Mouse (Mus musculus) liver, adult 2 months (tissue): ENCODE data around the gene Arhgap18. TPM values are rescaled to one million over a fixed set of nuclear protein-coding genes. Genes with fewer than 3 reads are reported as not detected.

ENCODE experiments used
- DNase-seq: peaks from one replicate; pipeline ENCODE4 v3.0.0-alpha.2; 2011; ENCODE audit warnings: low read depth, low spot score; ENCODE audit errors: extremely low read depth
- H3K27ac ChIP-seq: fragments of 200-500 bp; replicated peaks from 2 replicates; pipeline ENCODE4 v1.5.1; 2012; ENCODE audit warnings: low read depth, mild to moderate bottlenecking, control low read depth, inconsistent platforms, low read length; ENCODE audit not compliant: insufficient read depth
- H3K27me3 ChIP-seq: fragments of 200-500 bp; 2 replicates; pipeline ENCODE4 v1.6.1; 2012; ENCODE audit warnings: mild to moderate bottlenecking, moderate library complexity, low read length, inconsistent platforms; ENCODE audit not compliant: control insufficient read depth, insufficient read depth
- H3K36me3 ChIP-seq: fragments of 200-500 bp; 2 replicates; pipeline ENCODE4 v1.6.1; 2012; ENCODE audit warnings: low read length, inconsistent platforms; ENCODE audit not compliant: control insufficient read depth, insufficient read depth
- H3K4me1 ChIP-seq: fragments of 200-500 bp; 2 replicates; pipeline ENCODE4 v1.6.1; 2011; ENCODE audit warnings: low read length; ENCODE audit not compliant: control insufficient read depth, insufficient read depth
- H3K4me3 ChIP-seq: fragments of 200-500 bp; 2 replicates; pipeline ENCODE4 v1.5.1; 2011; ENCODE audit warnings: low read depth, mild to moderate bottlenecking, control low read depth, low read length, moderate library complexity; ENCODE audit not compliant: insufficient read depth
- H3K79me2 ChIP-seq: fragments of 200-500 bp; 2 replicates; pipeline ENCODE4 v1.6.1; 2012; ENCODE audit warnings: inconsistent platforms, mild to moderate bottlenecking, low read length, moderate library complexity; ENCODE audit not compliant: control insufficient read depth, insufficient read depth
- H3K9ac ChIP-seq: fragments of 200-500 bp; 2 replicates; pipeline ENCODE4 v1.6.1; 2012; ENCODE audit warnings: low read depth, mild to moderate bottlenecking, control low read depth, inconsistent platforms, low read length
- CTCF ChIP-seq: fragments of 200-500 bp; IDR thresholded peaks from 2 replicates; pipeline ENCODE4 v1.5.1; 2011; ENCODE audit warnings: low read depth, low read length, control low read depth
- POLR2A ChIP-seq: fragments of 200-500 bp; IDR thresholded peaks from 2 replicates; pipeline ENCODE4 v1.6.1; 2011; ENCODE audit warnings: low read length, control low read depth; ENCODE audit not compliant: insufficient read depth; ENCODE audit errors: extremely low read depth
- WGBS: fragments of 180-500 bp; shearing (Covaris S2); methylation state at CpG from one replicate; pipeline ENCODE4 v1.1.7; 2018; 5-methylcytosine and 5-hydroxymethylcytosine counted together
- polyA plus RNA-seq: library from polyadenylated mRNA; depleted of rRNA; stranded (reverse); fragments of >200 nt; gene quantifications from 2 replicates; pipeline ENCODE4 v1.2.3, GENCODE M21; 2012
- total RNA-seq: library from RNA; depleted of rRNA; stranded (reverse); fragments of >200 nt; gene quantifications from 2 replicates; pipeline ENCODE4 v1.2.3, GENCODE M21; 2014

Gene Arhgap18
- total and polyA plus RNA-seq, 2 experiments, result 1.5 to 12.2 TPM

GRCm38 (mm10) chr10:26939549-26939948 lies 186.3 kb downstream of the Arhgap18 start:
- no peak overlapping the region for H3K9ac ChIP-seq
- H3K4me1 ChIP-seq, result no peaks in the 10 kb centered on the region
- TF ChIP-seq CTCF (no peak), POLR2A (no peak)
- no peak overlapping the region for H3K27ac ChIP-seq
- H3K4me3 ChIP-seq, result no peak overlapping the region
- WGBS, result 84% methylated on average over 1 of the region's 1 CpGs
- no peaks in the 10 kb centered on the region for H3K79me2 ChIP-seq
- no peaks in the 10 kb centered on the region for H3K27me3 ChIP-seq
- DNase-seq, result no peak
- no peaks in the 10 kb centered on the region for H3K36me3 ChIP-seq

- Histone ChIP-seq H3K36me3 (no peaks in the 10 kb centered on the region), H3K79me2 (no peaks in the 10 kb centered on the region), H3K4me3 (no peak overlapping the region), H3K4me1 (no peaks in the 10 kb centered on the region), H3K27ac (no peak overlapping the region), H3K9ac (no peak overlapping the region), H3K27me3 (no peaks in the 10 kb centered on the region)
- DNase-seq, result no peak
- 34% methylated on average over 2 of the region's 2 CpGs for WGBS
- no peak for TF ChIP-seq POLR2A
- TF ChIP-seq CTCF, result no peak
Measured at GRCm38 (mm10) chr10:26948331-26948730, 195.1 kb downstream of the Arhgap18 start.

GRCm38 (mm10) chr10:26949667-26950066 lies 196.4 kb downstream of the Arhgap18 start:
- no peaks in the 10 kb centered on the region for H3K4me1 ChIP-seq
- H3K27ac ChIP-seq, result no peak overlapping the region
- 74% methylated on average over 8 of the region's 8 CpGs for WGBS
- peak; percentile 14 for DNase-seq
- no peaks in the 10 kb centered on the region for H3K27me3 ChIP-seq
- no peak for TF ChIP-seq POLR2A
- H3K4me3 ChIP-seq, result no peak overlapping the region
- no peak overlapping the region for H3K9ac ChIP-seq
- no peaks in the 10 kb centered on the region for H3K79me2 ChIP-seq
- no peaks in the 10 kb centered on the region for H3K36me3 ChIP-seq

GRCm38 (mm10) chr10:26950448-26950847 lies 197.2 kb downstream of the Arhgap18 start:
- Histone ChIP-seq H3K27ac (no peak overlapping the region), H3K27me3 (no peaks in the 10 kb centered on the region), H3K4me1 (no peaks in the 10 kb centered on the region), H3K36me3 (no peaks in the 10 kb centered on the region), H3K79me2 (no peaks in the 10 kb centered on the region), H3K9ac (no peak overlapping the region), H3K4me3 (peak overlapping the region; percentile 20; the same call in 1 of the 2 replicates)
- peak; percentile 9 for DNase-seq
- TF ChIP-seq CTCF (no peak), POLR2A (no peak)
- 38% methylated on average over 7 of the region's 7 CpGs for WGBS

GRCm38 (mm10) chr10:26958513-26958912 lies 205.3 kb downstream of the Arhgap18 start:
- no peaks in the 10 kb centered on the region for H3K27me3 ChIP-seq
- no peaks in the 10 kb centered on the region for H3K36me3 ChIP-seq
- H3K4me1 ChIP-seq, result no peaks in the 10 kb centered on the region
- no peak overlapping the region for H3K4me3 ChIP-seq
- H3K9ac ChIP-seq, result no peak overlapping the region
- H3K27ac ChIP-seq, result no peak overlapping the region
- no peaks in the 10 kb centered on the region for H3K79me2 ChIP-seq
- 85% methylated on average over 3 of the region's 3 CpGs for WGBS
- no peak for DNase-seq
- TF ChIP-seq POLR2A, result no peak
- no peak for TF ChIP-seq CTCF
